Mouse (Mus musculus) G1E (cell line): ENCODE results near the gene Olfr1183.
"Not testable (repeated sequence)": the region's sequence is repeated elsewhere in the genome, so short reads cannot be mapped to it uniquely, and the experiment has no call there.

ENCODE experiments used
- CTCF ChIP-seq: IDR thresholded peaks from 2 replicates; pipeline ENCODE4 v1.5.1; 2012; ENCODE audit warnings: low read depth, low read length, inconsistent platforms, mixed read lengths
- GATA1 ChIP-seq: IDR thresholded peaks from 2 replicates; pipeline ENCODE4 v1.6.1; 2012; ENCODE audit warnings: borderline replicate concordance, low read length, inconsistent platforms, mixed read lengths
- TAL1 ChIP-seq: conservative IDR thresholded peaks from 2 replicates; pipeline ENCODE4 v1.6.1; 2012; ENCODE audit warnings: low read depth, low read length, inconsistent platforms, mixed read lengths

GRCm38 (mm10) chr2:88454567-88454966, at the start of gene Olfr1183:
- TF ChIP-seq CTCF, GATA1, TAL1: not testable (repeated sequence)
